Mouse (Mus musculus): ENCODE measurements around the gene Gc.
A peak's percentile ranks its signal among the peaks of the same experiment; 100 is the strongest.

The Gc gene

DNA sequence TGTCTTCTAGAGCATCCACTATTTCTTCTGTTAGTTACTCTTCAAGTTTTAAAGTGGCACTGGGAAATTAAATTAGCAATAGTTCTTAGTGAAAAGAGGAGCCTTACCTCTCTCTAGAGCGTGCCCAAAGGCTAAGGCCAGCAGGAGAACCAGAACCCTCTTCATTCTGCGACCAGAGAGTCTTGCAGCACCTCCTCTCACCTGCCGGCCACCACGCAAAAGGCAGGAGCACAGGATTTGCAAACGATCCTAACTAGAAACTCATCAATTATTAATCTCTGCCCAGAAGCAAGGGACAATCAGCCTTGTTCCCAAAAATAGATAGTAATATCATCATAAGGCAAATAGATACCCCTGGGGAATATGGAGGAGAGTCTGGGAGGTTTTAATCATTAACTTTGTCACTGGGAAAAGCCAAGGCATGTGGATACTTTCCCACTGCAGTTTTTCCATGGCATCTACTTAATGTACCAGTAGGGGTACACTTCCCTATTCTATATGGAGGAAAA lies at the start of gene Gc:
Gc (minus strand) TSS at position 345 of the 509 bp plus-strand sequence.
- no peak for DNase-seq

- DNase-seq: peak; percentile 44 to 77
These were observed 42.5 kb upstream of the Gc start for GRCm38 (mm10) chr5:89500182-89500581.

DNA sequence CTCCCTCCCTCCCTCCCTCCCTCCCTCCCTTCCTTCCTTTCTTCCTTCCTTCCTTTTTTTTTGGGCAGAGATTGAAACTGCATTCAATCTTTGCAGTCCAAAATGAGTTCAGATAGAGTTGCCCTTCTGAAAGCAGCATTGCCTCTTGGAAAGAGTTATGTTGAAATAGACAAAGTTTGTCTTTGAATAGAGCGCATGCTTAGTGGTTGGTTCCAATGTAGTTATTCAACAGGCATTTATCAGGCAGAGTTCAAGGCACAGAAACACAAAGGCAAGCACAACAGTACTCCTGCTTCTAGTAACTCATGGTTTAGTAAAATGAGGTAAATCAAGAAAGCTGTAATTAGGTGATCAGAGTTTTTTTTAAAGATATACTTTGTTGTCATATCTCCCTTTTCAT lies 34.9 kb upstream of the Gc start:
- no peak for DNase-seq

- no peak for DNase-seq
These were observed 12.8 kb upstream of the Gc start for GRCm38 (mm10) chr5:89470483-89470882.

DNA sequence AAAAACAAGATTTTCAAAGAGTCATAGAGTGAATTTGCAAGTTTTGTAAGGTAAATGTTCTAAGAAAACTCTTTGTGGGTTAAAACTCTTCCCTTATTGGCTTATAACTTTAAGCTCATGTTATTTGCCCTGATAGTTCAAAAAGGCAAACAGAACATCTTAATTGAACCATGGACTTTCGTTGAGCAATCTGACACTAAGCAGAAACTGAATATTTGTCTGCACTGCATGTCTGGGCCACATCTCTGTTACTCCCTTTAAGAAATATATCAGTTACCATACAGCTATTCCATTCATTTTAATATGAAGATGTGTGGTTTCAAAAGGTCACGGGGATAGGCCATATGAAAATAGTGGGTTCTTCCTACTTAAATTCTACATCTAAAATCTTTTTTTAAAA lies 10.2 kb upstream of the Gc start:
- no peak for DNase-seq

GRCm38 (mm10) chr5:89467045-89467444 lies 9.3 kb upstream of the Gc start:
- no peak for DNase-seq

- no peak for DNase-seq
These were observed 8.6 kb upstream of the Gc start for GRCm38 (mm10) chr5:89466275-89466674.

GRCm38 (mm10) chr5:89461817-89462216 lies 4.1 kb upstream of the Gc start:
- no peak for DNase-seq

DNA sequence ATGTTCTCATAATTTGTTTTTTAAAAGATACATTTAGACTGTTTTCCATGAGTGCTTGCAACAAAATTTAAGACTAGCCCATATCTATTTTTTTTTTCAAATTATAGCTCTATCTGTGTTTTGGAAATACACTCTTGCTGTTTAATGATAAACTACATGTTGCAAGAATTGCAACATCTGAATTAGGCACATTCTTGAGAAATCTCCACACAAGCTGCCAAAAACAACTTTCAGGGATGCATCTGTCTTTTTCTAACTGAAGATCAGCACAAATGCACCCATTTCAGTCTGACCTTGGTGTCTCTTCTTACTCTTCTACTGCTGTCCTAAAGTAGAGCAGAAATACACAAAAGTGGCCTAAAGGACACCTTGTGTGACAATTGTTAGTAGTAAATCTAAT lies 1.9 kb upstream of the Gc start:
- DNase-seq: peak in 1 of 2 experiments; percentile 41

DNA sequence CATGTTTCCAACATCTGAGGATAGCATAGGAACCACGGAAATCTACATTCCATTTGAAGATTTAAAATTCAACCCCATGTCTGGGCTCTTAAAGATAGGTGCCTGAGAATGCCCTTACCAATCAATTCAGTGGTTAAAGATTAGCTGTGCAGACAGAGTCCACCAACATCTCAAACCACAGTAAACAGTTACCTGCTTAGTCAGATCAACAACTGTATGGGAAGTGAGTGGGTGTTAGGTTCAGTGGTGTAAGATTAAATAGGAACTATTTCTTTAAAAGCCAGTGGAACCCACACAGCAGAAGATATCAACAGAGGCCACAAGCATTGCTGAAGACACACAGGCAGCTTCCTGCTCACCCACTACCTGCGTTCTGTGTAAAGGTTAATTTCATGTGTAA lies 1.3 kb upstream of the Gc start:
- no peak for DNase-seq

DNA sequence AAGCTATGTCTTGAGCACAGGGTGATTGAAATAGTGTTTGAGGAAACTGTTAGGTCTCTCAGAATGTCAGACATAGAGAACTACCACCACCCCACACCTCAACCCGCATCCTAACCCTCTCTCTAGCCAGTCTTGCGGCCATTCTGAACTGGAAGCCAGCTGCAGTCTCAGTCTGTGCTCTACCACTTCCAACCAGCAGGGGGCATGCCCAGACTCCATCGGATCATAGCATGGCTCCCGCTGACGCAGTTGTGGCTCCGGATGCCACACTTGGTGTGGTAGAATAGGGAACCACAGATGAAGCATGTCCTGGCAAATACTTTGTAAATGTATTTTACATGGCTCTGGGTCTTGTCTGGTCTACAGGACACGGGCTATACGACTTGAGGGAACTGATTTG lies 2.2 kb downstream of the Gc start:
- DNase-seq: peak; percentile 43 to 76

GRCm38 (mm10) chr5:89450798-89451197 lies 6.9 kb downstream of the Gc start:
- no peak for DNase-seq

- no peak for DNase-seq
These were observed 8.4 kb downstream of the Gc start for GRCm38 (mm10) chr5:89449325-89449724.

DNA sequence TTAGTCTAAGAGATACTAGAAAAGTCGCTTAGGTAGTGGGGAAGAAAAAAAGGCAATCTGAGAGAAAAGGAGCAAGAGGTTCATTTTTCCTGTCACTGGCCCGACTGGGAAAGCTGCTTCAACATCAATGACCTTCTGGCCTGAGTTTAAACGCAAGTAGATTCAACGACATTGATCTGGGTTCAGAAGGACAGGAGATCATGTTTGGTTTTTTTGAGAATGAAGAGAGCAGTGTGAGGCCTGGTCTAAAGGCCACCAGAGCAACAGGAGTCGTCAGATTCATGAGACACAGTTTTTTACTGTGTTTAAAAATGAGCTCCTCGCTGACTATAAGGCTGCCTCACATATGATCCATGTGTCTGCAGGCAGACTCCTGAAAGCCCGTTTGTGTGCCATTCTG lies 9.7 kb downstream of the Gc start:
- DNase-seq: no peak

GRCm38 (mm10) chr5:89444360-89444759 lies 13.3 kb downstream of the Gc start:
- peak in 1 of 2 experiments; percentile 6 for DNase-seq

DNA sequence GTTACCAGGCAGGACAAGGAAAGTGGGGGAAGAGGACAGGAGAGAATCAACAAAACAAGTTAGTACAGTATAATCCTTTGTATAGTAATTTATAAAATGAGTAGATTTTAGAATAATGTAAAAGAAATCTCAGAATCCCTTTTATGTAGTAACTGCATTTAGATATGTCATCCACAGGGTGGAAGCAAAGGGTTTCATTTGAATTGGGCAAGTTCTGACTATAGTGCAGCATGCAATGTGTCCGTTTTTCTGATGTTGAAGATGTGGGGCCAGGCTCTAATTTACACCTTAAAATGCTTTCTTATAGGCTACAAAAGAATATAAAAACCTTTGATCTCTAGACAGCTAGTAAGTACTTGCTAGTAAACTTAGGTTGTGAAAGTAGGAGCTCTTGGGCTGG lies 46.2 kb downstream of the Gc start:
- no peak for DNase-seq

DNA sequence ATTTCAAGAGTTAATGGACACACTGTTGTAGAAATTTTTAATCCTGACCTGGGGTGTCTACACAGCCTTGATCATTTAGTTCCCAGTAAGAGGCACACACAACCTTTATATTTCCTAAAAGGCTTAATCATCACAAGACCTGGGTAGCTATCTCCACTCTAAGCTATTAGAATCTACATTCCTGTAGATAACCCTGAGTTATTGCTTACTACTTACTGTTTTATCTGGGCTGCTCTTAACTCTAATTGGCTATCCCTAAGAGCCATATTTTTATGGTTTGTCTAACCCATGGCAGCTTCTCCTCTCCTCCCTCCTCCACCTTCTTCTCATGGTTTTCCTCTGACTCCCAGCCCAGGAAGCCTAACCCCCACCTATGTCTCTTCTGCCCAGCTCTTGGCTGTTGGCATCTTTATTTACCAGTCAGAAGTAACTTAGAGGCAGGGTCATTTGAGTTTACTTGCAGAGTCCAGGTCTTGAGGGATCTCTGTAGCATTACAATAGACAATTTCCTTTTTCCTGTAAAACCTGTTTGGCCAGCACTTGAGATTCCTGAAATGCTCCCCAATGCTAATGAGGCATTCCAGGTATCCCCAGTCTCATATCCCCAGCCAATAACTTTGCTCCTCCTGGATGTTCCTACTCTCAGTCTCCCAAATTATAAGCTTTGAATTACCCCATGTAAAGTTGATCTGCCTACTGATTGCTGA lies 50.2 kb downstream of the Gc start:
- DNase-seq: no peak

DNA sequence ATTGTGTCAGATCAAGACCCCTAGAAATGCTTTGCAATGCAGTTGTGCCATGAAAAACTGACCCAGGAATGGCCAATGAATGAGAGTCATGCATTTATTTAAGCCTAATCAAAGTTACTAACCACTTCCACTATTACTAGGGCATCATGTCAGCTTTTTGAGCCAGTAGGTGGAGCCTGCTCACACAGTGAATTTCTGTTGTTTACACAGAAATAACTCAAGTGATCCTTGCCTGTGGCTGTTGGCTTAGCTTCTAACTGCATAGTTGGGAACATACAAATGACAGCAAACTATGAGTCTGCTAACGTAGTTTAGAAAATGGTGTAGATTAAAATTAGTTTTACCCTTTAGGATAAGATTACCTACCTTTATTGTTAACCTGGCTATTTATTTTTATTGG lies 52.6 kb downstream of the Gc start:
- no peak for DNase-seq

DNA sequence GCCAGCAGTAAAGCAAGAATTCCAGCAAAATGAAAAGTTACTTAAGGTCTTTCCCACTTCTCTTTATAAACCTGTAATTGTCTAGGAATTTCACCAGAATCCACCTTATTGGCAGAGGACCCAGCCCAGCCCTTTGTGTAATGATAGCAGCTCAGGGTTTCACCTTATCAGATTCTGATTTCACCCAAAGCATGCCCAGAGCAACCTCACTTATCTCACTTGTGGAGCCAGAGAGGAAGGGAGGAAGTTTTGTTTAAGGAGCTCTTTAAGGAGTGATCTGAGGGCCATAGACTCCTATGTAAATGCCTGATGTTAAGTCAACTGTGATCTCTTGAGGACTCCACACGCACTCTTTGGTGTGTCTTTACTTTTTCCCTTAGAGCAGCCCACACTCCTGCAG lies 67.3 kb downstream of the Gc start:
- DNase-seq: no peak

- DNase-seq: peak; percentile 9 to 29
These were observed 73.5 kb downstream of the Gc start for GRCm38 (mm10) chr5:89384204-89384603.

DNA sequence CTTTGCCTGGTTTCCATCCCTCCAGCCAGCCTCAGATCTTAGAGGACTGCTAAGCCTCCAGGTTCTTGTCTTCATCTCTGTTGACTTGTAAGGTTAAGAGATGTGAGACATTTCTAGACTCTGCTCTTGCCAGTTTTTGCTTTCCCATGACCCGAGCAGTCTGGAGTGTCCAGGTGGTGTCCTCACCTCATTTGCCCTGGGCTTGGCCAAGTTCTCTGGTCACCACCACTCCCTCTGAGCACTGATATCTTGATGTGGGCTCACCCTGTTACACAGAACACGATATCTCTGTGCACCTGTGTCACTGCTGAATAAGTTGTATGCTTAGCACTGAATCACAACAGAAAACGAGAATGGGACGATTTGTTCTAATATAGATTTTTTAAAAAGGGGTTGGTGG lies 76.4 kb downstream of the Gc start:
- no peak for DNase-seq

GRCm38 (mm10) chr5:89370140-89370539 lies 87.6 kb downstream of the Gc start:
- DNase-seq: peak in 1 of 2 experiments; percentile 13

DNA sequence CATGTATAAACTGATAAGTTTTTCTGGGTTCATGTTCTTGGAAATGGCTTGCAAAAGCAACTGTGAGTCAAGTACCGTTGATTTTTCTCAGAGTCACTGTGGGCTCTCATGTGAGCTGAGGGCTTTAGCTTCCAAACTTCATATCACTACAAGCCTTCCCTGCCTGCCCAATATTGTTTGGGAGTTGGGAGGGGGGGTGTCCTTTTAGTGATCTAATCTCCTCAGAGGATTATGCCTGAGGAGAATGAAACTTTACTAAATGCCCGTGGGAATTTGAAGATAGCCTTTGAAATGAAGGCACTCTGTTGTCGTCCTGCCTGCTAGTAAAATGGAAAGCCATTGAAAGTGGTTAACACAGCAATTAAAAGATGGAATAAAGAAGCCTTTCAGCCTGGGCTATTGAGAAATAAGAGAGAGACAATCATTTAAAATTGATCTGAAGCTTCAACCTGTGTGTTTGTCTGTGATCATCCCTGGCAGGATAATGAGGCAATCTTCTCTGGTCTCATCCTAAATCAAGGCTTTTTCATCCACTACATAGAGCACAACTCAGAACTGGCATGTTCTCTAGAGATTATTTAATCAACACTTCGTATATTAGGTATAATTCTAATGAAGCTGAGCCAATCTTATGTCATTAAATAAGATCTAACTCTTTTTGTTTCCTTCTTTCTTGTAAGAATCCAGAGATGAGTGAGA lies 89.5 kb downstream of the Gc start:
- no peak for DNase-seq

Measured in kidney, postnatal 36 days (tissue).